Mouse (Mus musculus) ovary, adult 18-20 months (tissue): ENCODE results near the gene Dlgap4.

ENCODE experiments used
- DNase-seq: peaks from one replicate; pipeline ENCODE4 v3.0.0; 2022; ENCODE audit warnings: low spot score, mixed read lengths

Dlgap4 gene

GRCm38 (mm10) chr2:156617536-156617935 is 4.0 kb downstream of the Dlgap4 start:
- no peak for DNase-seq

- no peak for DNase-seq
Observed at GRCm38 (mm10) chr2:156620874-156621273, 7.4 kb downstream of the Dlgap4 start.

GRCm38 (mm10) chr2:156621449-156621848 is 7.9 kb downstream of the Dlgap4 start:
- DNase-seq: no peak

GRCm38 (mm10) chr2:156622192-156622591 is 8.7 kb downstream of the Dlgap4 start:
- no peak for DNase-seq

GRCm38 (mm10) chr2:156623246-156623645 is 9.7 kb downstream of the Dlgap4 start:
- no peak for DNase-seq

GRCm38 (mm10) chr2:156625307-156625706 is 11.8 kb downstream of the Dlgap4 start:
- no peak for DNase-seq

- no peak for DNase-seq
Observed at GRCm38 (mm10) chr2:156626119-156626518, 12.6 kb downstream of the Dlgap4 start.

- DNase-seq: no peak
Observed at GRCm38 (mm10) chr2:156626544-156626943, 13.0 kb downstream of the Dlgap4 start.

- no peak for DNase-seq
Observed at GRCm38 (mm10) chr2:156627917-156628316, 14.4 kb downstream of the Dlgap4 start.

- DNase-seq: no peak
Observed at GRCm38 (mm10) chr2:156630288-156630687, 16.8 kb downstream of the Dlgap4 start.

GRCm38 (mm10) chr2:156632721-156633120 is 19.2 kb downstream of the Dlgap4 start:
- DNase-seq: no peak

- DNase-seq: no peak
Observed at GRCm38 (mm10) chr2:156635091-156635490, 21.6 kb downstream of the Dlgap4 start.

- no peak for DNase-seq
Observed at GRCm38 (mm10) chr2:156641141-156641540, 27.6 kb downstream of the Dlgap4 start.

- DNase-seq: no peak
Observed at GRCm38 (mm10) chr2:156642931-156643330, 29.4 kb downstream of the Dlgap4 start.

- no peak for DNase-seq
Observed at GRCm38 (mm10) chr2:156643406-156643805, 29.9 kb downstream of the Dlgap4 start.

GRCm38 (mm10) chr2:156645145-156645544 is 31.6 kb downstream of the Dlgap4 start:
- no peak for DNase-seq

GRCm38 (mm10) chr2:156646877-156647276 is 33.4 kb downstream of the Dlgap4 start:
- DNase-seq: no peak

- DNase-seq: no peak
Observed at GRCm38 (mm10) chr2:156648042-156648441, 34.5 kb downstream of the Dlgap4 start.

GRCm38 (mm10) chr2:156649450-156649849 is 35.9 kb downstream of the Dlgap4 start:
- no peak for DNase-seq

- DNase-seq: no peak
Observed at GRCm38 (mm10) chr2:156651019-156651418, 37.5 kb downstream of the Dlgap4 start.

GRCm38 (mm10) chr2:156652841-156653240 is 39.3 kb downstream of the Dlgap4 start:
- DNase-seq: no peak

- no peak for DNase-seq
Observed at GRCm38 (mm10) chr2:156654148-156654547, 40.6 kb downstream of the Dlgap4 start.

- DNase-seq: no peak
Observed at GRCm38 (mm10) chr2:156655626-156656025, 42.1 kb downstream of the Dlgap4 start.

GRCm38 (mm10) chr2:156657522-156657921 is 44.0 kb downstream of the Dlgap4 start:
- no peak for DNase-seq

- no peak for DNase-seq
Observed at GRCm38 (mm10) chr2:156658221-156658620, 44.7 kb downstream of the Dlgap4 start.
